Mouse (Mus musculus) mouse trophoblast stem cell (cell line): ENCODE measurements around the gene Gm47969.

Experiments used
- in situ Hi-C, 2 experiments: fragments of 300-500 bp; cut with MseI, MboI; formaldehyde crosslinking; loops; 2 replicates in 1 of 2; 3 replicates in 1 of 2; pipeline ENCODE4 v1.15.1; 2025

The Gm47969 gene

DNA sequence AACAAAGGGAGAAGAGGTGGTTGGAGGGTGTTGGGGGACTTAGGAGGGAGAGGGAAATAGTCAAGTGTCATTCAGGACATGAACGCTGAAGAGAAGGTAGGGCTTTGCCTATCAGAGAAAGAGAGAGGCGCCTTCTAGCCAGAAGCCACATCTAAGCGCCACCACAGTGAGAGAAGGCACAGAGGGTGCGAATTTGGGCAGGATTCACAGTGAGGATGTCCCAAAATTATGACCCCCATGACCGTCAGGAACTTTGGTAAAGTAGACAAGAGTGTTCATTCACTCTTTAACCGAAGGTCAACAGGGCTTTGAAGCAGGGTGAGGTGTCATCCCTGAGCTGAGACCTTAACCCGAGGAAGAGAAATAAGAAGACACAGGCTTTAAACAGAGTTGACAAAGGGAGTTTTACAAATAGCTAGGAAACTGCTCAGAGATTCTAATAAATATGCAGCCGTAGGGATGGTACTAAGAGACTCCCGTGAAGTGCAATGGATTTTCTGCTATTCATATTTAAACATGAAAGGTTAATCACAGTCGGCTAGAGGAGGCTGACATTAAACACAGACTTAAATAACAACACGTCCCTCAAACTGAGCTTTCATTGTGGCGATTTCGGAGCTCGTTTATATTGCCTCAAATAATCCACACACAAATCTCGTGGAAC is 30.9 kb downstream of the Gm47969 start:
- in situ Hi-C loops, result no loop called here

DNA sequence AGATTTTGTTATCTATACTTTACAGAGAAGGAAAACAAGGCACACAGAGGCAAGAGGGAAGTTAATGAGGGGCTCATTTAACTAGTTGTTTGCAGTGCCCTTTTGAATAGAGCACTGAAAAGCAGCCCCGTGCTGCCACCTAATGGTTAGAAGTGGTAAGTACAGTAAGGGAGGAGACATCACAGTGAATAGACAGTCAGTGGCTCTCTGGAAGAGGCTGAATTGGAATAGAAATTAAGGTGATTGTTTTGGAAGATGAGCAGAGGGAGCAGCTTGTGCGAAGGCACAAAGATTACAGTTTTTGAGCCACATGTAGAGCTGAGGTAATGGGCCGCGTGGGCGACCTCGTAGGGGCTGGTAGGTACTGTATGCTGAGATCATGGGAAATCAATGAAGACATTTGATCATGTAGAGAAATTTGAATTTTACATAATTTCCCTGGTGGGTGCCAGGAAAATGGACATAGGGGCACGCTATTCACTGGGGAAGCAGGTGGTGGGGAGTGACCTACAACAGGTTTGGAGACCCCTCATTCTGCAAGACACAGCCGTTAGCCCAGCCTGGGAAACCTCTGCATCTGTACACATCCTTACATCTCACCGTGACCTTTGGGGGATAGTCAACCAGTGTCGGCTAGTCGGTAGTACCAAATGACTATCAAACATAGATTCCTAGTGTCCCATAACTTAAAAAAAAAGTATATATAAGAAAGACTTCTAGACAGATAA is 31.6 kb downstream of the Gm47969 start:
- in situ Hi-C loops, result no loop called here

DNA sequence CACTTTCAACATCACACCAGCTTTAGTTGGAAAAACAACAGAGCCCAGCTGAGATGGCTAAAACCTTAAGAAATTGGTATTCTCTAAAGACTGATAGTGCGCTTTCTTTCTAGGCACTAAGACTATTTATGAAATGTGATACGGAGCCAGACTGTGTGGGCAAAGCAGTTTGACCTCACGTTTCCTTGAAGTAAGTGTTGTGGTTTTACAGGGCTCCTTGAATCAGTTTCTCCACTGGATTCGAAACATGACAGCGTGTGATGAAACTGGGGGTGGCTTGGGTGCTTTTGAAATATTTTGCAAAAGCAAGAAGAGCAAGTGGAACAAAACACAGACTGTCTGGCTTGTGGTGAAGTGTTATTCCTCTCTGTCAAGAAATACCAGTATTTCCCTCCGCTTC is 32.3 kb downstream of the Gm47969 start:
- in situ Hi-C loops, result no loop called here

DNA sequence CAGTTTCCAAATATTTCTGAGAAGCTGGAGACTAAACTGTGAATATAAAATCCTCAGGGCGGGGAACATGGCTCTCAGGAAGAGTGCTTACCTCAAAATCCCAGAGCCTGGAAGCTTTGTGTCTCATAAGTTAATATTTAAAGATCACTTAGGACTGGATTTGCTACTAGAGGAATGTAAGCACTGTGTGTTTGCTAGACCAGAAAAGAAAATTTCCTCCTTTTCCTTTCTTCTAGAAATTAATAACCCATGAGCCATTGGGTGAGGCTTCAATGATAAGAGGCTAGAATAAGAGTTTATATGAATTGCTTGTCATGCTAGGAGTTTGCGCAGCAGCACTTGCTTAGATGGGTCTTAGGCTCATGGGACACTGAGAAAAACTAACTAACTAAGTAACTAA is 40.1 kb downstream of the Gm47969 start:
- in situ Hi-C loops, result no loop called here

DNA sequence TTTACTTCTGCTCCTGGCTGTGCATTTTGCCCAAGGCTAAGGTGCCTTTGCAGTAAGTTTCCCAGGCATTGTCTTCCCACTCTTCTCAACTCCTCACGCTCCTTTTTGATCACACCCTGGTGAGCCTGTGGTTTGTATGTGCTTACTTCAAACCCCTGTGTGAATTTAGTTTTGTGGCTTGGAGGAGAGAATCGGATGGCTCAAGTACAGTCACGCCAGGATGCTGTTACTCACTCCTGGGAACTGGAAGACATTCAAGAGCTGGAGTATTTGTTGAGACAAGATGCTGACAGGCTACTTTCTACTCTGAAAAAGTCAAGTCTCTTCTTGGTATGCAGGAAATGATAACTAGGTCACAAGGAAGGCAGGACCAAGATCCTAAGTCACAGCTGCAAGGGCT is 46.5 kb downstream of the Gm47969 start:
- in situ Hi-C loops, result no loop called here
